Mouse (Mus musculus) cerebellum, adult 18-20 months (tissue): ENCODE results near the gene Pcdh7.

Experiments used
- DNase-seq, 2 experiments: peaks; one replicate each; pipeline ENCODE4 v3.0.0; 2021

Gene Pcdh7

GRCm38 (mm10) chr5:57750320-57750719 lies 32.6 kb downstream of the Pcdh7 start:
- no peak for DNase-seq

- DNase-seq: no peak
Observed at GRCm38 (mm10) chr5:57755791-57756190, 38.0 kb downstream of the Pcdh7 start.

DNA sequence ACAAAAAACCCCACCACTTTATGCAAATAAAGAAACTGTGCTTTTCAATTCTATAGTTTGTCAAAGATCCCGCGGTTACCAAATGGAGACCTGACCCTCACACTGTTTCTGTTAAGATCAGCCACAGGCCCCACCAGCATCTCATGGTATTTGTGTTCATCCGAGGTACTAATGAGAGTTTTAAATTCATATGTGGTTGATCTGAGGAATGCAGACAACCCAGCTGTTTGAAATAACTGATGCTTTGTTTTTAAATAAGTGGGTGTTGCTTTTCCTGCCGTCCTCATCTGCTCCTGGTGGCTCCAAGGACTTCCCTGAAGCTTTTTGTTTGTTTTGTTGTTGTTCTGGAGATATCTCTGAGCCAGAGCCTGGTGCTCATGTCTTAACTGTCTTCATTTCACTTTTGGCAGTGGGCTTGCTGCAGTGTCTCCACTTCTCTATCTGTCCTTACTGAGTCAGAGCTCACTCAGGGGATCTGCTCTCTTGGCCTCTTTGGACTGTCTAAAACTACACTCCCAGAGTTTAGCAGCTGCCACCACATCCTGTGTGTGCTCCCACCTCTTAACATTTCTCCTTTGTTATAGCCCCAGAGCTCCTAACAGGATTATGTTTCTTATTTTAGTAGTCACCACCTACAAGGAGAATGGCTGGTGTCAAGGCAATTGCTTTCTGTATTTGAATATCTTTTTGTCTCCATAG lies 39.1 kb downstream of the Pcdh7 start:
- no peak for DNase-seq

DNA sequence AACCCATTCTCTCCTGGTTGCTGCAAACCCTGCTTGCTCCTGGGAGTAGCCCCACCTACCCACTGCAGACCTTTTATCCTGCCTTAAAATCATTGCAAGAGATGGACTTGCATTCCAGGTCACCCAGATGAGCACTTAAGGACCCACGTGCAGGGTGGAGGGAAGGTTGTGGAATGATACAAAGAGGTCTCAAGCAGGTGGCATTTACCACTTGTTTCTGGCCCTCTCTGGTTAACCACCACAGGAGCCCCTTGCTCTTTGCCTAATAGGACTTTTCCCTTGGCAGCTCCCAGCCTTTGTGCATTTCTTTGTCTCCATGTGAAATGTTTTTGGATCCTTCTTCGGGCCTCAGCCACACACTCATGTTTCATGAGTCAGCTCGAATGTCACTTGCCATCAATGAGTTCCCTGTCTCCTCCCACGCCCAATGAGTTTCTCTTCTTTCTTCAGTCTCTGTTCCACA lies 39.7 kb downstream of the Pcdh7 start:
- DNase-seq: no peak

GRCm38 (mm10) chr5:57758968-57759367 lies 41.2 kb downstream of the Pcdh7 start:
- DNase-seq: no peak

DNA sequence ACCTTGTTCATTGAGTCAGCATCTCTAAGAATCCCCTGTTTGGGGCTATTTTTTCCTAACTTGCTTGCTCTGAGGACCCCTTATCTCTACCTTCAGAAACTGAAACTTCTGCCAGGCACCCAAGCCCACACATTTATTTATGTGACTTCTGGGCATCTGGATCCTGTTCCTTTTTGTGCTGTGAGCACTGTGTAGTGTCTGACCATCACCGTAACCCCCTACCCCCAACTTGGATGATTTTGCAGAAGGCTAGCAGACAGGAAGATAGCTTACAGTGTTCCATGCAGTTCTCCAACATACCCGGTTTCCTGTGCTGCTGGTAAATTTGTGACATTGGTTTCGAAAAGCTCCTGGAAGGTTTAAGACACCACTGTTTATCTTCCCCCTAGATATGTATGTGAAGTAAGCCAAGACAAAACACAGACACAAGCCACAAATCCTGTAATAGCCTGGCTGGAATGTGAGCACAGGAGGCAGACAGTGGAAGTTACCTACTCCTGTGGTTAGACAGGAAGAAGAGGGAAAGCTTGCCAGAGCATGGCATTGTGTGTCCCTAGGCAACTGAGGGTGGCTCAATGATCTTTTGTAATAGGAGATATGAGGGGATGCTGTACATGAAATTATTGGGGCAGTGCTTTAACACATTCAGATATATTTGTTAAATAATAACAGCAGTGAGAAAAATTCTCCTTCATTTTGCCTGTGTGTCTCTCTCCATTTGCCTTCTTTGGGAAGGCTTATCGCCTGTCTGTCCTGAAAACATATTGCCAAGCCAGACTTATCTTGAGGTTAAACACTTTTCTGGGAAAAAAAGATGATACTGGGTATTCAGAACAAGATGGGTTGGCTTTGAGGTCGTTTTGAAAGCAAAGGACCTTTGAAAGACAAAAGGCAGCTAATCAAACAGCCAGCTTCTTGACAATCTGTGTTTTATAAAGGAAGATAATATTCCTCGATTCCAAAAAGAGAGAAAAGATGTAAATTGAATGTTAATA lies 42.6 kb downstream of the Pcdh7 start:
- DNase-seq: no peak

GRCm38 (mm10) chr5:57765356-57765755 lies 47.6 kb downstream of the Pcdh7 start:
- no peak for DNase-seq

- DNase-seq: no peak
Observed at GRCm38 (mm10) chr5:57767346-57767745, 49.6 kb downstream of the Pcdh7 start.

DNA sequence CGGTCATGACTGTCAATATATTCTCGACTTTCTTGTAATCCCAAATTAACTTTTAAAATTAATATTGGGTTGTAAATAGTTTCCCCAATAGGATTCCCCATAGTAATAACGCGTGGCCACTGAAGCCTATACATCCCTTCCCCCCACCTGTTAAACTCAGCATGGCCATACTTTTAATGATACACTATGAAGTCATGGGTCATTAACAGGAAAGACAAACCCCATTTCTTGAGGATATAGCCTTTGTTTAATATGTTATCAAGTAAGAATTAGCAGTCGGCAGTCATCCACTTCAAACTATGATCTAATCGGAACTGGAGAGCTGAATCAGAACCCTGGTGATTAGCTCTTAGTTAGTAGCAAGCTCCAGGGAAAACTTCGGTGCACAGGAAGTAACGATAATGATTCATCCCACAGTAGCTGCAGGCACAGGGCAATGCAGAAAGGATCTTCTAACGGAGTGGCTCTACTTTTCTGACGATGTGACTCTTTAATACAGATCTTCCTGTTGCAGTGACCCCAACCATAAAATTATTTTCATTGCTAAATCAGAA lies 50.8 kb downstream of the Pcdh7 start:
- DNase-seq: no peak

DNA sequence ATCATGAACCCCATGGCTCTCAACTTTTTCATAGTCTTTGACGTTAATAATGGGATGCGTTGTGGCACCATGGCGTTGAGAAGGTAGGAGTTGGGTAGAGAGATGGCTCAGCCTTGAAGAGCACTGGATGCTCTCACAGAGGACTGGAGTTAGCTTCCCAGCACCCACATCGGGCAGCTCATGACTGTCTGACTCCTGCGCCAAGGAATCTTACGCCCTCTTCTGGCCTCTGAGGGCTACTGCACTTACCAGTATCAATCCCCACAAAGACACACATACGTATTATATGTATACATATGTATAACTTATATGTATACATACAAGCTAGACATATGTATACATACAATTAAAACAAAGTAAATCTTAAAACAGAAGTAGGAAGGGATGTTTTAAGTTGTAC lies 51.9 kb downstream of the Pcdh7 start:
- no peak for DNase-seq

GRCm38 (mm10) chr5:57770364-57770763 lies 52.6 kb downstream of the Pcdh7 start:
- no peak for DNase-seq

DNA sequence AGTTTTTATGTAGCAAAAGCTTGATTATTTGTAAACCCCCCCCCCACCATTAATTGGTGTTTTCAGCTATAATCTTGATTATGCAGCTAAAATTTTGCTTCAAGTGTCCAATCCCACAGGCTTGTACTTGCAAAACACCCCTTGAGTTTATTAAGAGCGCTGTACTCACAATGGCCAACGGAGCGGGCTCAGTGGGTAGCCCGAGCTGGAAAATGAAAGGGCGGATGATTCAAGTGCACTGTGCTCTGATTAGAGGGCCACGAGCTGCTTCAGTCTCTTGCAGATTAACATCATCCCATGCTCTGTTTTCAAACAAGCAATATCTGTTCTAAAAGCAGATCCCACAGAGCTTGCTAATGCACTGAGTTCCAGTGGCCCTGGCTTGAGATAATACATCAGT lies 53.4 kb downstream of the Pcdh7 start:
- DNase-seq: no peak

DNA sequence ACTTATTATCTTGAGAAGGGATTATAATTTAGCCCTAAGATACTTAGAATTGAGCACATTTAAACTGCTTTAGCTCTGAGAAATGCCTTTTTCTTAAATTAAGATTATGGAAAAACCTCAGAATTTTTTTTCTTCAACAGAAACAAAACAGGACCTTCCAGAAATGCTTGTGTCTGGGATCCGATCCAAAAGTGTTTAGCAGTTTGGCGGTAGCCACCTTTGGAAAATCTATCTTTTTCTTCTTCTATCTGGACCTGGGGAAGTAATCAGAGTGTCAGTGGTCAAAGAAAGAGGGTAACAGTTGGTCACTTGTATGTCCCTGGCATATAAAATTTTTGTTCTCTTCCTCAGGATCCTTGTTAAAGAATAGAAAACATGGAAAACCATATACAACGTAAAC lies 54.9 kb downstream of the Pcdh7 start:
- no peak for DNase-seq

GRCm38 (mm10) chr5:57774496-57774895 lies 56.7 kb downstream of the Pcdh7 start:
- no peak for DNase-seq

- DNase-seq: no peak
Observed at GRCm38 (mm10) chr5:57778093-57778492, 60.3 kb downstream of the Pcdh7 start.

GRCm38 (mm10) chr5:57779951-57780350 lies 62.2 kb downstream of the Pcdh7 start:
- no peak for DNase-seq

DNA sequence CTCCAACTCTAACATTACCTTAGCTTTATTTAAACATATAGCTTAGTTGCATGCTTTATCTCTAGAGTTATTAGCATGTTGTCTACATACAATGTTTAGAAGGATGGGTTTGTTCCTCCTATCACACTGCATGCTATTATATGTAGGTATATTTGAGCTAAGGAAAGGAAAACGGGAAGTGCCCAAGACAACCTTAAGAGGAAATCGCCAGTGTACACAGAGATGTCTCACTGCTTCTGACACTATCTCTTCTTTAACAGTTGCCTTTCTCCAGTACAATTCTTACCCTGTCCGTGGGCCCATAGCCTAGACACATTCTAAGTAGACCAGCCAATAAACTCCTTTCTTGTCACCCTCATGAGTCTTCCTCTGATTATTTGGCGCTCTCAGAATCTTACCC lies 62.8 kb downstream of the Pcdh7 start:
- no peak for DNase-seq

DNA sequence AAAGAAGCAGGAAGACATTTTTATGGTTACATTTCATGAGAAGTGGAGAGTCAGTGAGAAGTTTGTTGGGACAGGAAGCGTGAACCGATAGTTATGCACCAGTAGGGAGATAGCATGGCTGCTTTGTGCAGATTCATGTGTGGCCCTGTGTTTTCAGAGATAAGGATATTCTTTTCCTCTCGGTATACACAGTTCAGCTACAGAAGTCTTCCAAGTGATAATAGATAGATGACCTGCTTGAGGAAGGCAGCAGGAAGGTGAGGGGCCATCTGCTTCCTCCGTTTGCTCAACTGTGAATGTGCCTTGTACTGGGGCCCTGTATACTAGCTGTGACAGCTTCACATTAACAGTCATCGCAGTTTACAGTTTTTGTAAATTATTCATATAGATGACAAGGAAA lies 64.2 kb downstream of the Pcdh7 start:
- no peak for DNase-seq

GRCm38 (mm10) chr5:57782546-57782945 lies 64.8 kb downstream of the Pcdh7 start:
- DNase-seq: no peak

DNA sequence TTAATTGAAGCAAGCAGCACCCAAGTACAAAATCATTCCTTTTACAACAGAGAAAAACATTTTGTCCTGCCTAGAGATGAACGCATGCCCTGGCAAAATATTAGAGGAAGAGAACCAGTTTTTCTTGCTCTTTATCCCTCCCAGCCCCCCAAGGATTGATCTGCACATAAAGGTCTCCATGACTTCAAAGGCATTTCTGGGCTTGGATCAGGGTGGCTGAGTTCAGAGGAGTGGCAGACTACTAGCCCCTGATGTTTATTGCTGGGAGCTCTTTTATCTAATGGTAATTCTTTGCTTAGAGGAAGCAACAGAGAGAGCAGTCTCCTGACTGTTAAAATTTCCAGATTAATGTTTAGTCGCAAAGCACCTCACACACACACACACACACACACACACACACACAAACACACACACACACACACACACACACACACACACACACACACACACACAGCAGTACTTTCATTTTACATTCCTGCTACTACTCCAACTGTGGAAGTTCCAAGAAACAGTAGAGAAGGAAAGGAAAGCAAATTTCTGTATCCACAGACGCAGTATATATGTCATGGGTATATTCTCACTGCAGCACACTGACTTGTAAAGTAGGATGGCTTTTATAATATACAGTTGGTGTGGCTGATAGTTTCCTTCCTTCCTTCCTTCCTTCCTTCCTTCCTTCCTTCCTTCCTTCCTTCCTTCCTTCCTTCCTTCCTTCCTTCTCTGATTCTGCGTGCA lies 71.2 kb downstream of the Pcdh7 start:
- no peak for DNase-seq

GRCm38 (mm10) chr5:57796337-57796736 lies 78.6 kb downstream of the Pcdh7 start:
- no peak for DNase-seq

DNA sequence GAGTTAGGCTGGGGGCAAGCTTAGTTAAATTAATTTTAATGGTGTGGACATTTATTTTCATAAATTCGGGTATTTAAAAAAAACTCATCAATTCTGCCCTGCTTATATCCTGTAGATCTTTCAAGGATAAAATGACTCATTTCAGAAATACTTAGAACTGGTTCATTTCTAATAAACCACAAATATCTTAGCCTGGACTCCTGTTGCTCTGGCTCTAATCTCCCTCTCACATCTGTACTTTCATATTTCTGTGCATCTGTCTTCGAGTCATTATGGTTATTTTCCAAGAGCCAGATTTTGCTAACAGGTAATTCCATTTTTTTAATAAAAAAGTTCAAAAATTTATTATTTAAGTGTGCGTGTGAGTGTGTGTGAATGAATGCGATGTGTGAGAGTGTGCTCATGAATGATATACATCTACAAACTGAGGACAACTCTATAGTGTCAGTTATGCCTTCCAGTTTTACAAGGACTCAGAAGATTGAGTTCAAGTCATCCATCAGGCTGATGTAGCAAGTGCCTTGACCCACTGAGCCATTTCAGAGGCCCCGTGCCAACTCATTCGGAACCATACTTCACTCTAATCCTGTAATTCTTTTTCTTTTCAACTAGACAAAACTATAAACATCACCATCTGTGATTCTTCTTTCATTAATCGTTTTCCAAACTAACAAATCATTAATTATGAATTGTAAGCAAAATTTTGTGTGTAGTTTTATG lies 80.3 kb downstream of the Pcdh7 start:
- DNase-seq: no peak
